Mouse (Mus musculus) adrenal gland, adult 10 weeks (tissue): ENCODE data around the gene Zfp213. TPM values are rescaled to one million over a fixed set of nuclear protein-coding genes. Genes with fewer than 3 reads are reported as not detected.

Source experiments
- polyA plus RNA-seq: library from polyadenylated mRNA; stranded (reverse); fragments of 350-450 nt; fragmentation: Illumina TruSeq; extraction: RNeasy Lipid Tissue Mini Kit (QIAGEN cat#74804); gene quantifications from one replicate; pipeline ENCODE4 v1.2.3, GENCODE M21; 2014; ENCODE audit warnings: low read depth, low replicate concordance

Zfp213 gene
- polyA plus RNA-seq: 0.70 TPM

GRCm38 (mm10) chr17:23563595-23564367, at the start of gene Zfp213:
TSS of gene Zfp213 (minus strand) at chr17:23564238.

DNA sequence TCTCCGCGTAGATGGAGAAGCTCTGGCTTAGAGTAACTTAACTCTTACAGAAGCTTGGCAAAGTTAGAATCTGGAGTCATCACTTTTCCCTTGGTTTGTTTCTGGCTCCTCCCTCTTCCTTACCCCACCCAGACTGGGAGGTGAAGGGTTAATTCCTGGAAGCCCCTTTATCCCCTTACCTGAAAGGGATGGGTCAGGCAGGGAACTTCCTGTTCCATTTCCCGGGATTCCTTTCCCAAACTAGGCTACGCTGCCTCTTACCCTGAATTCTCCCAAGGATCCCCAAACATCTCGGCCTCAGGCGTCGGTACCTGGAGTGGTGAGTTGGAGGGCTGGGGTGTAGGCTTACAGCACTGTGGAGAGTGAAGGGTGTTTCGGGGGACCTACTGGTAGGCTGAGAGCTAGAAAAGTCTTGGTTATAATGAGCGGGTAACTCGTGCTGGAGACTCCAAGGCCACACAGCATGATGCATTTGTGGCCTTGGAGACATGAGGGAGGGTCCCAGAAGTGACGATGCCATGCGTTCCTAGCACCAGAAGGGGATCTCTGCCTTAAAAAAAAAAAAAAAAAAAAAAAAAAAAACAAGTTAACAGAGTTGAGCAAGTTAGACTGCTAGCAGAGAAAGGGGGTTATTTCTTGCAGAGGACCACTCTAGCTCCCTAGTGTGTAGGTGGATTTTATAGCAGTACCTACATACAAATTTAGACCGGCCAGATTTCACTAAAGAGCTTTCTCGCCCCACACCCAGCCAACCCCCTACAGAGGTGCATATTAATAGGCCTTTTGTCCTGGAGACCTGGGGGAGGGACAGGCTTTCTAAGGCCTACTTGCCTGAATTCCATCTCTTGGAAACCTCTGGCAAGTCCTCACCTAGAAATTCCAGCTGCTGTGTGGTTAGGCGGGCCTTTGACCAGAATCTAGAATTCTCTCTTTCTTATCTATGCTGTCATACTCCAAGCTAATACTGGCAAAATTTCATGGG, 36.9 kb upstream of the Zfp213 start, which contains the start of gene Zscan10:
Gene Zscan10 (plus strand): TSS at position 216 of the 982 bp plus-strand sequence.

DNA sequence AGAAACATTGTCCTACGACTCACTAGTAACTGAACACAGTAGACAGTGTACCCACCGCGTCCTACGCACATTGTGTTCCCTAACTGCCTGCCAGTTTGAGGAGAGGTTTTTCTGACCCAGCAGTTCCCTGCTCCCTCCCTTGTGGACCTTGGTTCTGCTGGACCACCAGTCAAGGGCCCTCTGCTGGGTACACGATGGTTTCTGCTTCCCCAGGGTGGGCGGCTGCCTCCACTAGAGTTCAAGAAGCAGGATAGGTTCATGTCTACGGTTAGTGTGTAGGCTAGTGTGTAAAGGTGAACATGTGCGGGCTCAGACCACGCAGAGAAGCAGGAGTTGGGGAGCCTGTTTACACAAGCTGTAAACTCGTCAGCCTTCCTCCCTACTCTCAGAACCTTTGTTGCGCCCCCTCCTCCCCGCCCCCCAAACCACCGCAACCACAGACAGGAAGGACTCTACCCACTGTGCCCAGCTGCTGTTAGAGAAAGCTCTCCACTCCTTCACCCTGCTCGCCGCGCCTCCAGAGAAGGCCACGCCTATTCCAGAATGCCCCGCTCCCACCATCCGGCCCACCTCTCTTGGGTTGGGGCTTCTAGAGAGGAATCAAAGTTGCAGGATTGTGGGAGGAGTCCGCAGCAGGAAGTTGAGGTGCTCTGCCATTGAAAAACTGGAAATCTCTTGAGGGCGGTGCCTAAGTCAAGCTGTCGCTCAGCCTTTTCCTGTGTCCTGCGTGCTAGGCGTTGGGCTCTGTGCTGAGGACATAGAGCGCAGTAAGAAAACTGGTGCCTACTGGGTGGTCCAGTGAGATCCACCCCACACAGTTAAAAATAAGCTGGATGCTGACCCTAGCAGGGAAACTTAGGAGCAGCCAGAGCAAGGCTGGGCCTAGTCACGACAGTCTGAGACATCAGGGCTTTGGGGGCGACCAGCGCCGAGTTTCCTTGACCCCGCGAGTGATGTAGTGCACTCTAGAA, 34.8 kb upstream of the Zfp213 start, which contains the start of gene Zfp13:
Gene Zfp13 (minus strand): TSS at position 906 of the 971 bp plus-strand sequence.

Other genes with a start within 250 kb of the Zfp213 start
- not detected for gene Vmn2r115, start 220.5 kb downstream of the Zfp213 start, polyA plus RNA-seq
- gene Vmn2r116, start 179.6 kb downstream of the Zfp213 start, polyA plus RNA-seq: not detected
- not detected for gene Vmn2r117, start 84.5 kb downstream of the Zfp213 start, polyA plus RNA-seq
- not detected for gene Zfp13, start 35.2 kb upstream of the Zfp213 start, polyA plus RNA-seq
- gene Zscan10, start 36.6 kb upstream of the Zfp213 start, polyA plus RNA-seq: not detected
- gene Mmp25, start 81.0 kb upstream of the Zfp213 start, polyA plus RNA-seq: not detected
- not detected for gene Bicdl2, start 96.3 kb upstream of the Zfp213 start, polyA plus RNA-seq
- 11.7 TPM for gene Hcfc1r1, start 109.4 kb upstream of the Zfp213 start, polyA plus RNA-seq
- gene Thoc6, start 109.6 kb upstream of the Zfp213 start, polyA plus RNA-seq: 3.1 TPM
- gene Tnfrsf12a, start 113.2 kb upstream of the Zfp213 start, polyA plus RNA-seq: 4.1 TPM
- gene Cldn6, start 115.0 kb upstream of the Zfp213 start, polyA plus RNA-seq: not detected
- gene Cldn9, start 119.8 kb upstream of the Zfp213 start, polyA plus RNA-seq: not detected
- 0.58 TPM for gene 1520401A03Rik, start 158.5 kb upstream of the Zfp213 start, polyA plus RNA-seq
- gene Pkmyt1, start 162.1 kb upstream of the Zfp213 start, polyA plus RNA-seq: not detected
- gene Paqr4, start 176.6 kb upstream of the Zfp213 start, polyA plus RNA-seq: 3.3 TPM
- not detected for gene Kremen2, start 181.6 kb upstream of the Zfp213 start, polyA plus RNA-seq
- gene Flywch1, start 207.4 kb upstream of the Zfp213 start, polyA plus RNA-seq: 1.2 TPM
- 1.0 TPM for gene Flywch2, start 221.8 kb upstream of the Zfp213 start, polyA plus RNA-seq
- gene Srrm2, start 226.3 kb upstream of the Zfp213 start, polyA plus RNA-seq: 189 TPM